Mouse (Mus musculus): Measurements from ENCODE around the gene Rab20.

GRCm38 (mm10) chr8:11462641-11463040 is 15.9 kb downstream of the Rab20 start:
- TF ChIP-seq POLR2A (IDR thresholded peaks at IDR 0.05; ENCODE audit: insufficient read depth, low read length) (no peak), CTCF (IDR thresholded peaks at IDR 0.05; ENCODE audit: low read depth, low read length) (no peak), EP300 (IDR thresholded peaks at IDR 0.05; ENCODE audit: insufficient read depth, low read depth, low read length) (no peak)
